Mouse (Mus musculus) skeletal muscle tissue, postnatal 0 days (tissue): ENCODE measurements around the gene Ascl4. TPM values are rescaled to one million over a fixed set of nuclear protein-coding genes. Genes with fewer than 3 reads are reported as not detected.

Experiments
- polyA plus RNA-seq: library from polyadenylated mRNA; unstranded; fragments of >200 nt; fragmentation: Nextera tagmentation; extraction: Ambion mirVana; gene quantifications from 2 replicates; pipeline ENCODE4 v1.2.1, GENCODE M21; 2015

Ascl4 gene
- 0.18 TPM in 1 of 2 replicates, not detected in the other for polyA plus RNA-seq

DNA sequence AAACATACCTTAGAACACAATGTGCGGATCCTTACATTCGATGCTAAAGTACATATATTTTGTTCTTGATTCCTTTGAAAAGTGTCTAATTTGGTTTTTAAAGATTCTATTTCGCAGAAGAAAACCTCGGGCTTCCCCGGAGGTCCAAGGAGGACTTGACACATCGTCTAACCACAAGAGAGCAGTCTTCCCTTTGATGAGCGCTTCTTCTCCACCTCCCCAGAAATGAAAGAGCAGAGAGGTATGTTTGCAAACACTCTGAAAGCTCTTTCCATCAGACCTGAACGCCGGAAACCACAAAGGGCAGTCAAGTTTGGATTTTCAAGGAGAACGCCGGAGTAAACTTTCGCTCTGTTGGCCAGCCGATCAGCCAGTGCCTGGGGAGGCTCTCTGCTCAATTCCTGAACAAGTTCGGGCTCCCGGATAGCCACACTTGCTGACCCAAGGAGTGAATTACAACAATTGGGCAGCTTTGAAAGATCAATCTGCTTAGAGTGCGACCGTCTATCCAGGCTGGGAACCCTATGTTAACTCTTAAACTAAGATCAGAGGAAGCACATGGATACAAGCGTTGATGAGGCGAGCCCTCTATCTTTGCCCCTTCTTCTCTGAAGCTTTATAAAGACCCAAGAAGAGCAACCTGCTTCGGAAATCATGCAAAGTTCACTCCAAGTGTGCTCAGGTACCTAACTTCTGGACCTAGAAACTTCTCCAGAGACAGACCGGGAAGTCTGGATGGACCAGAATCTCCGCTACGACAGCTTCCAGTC, at the start of gene Ascl4:
Gene Ascl4, plus strand, starts transcription at position 6 of the 770 bp plus-strand sequence.

DNA sequence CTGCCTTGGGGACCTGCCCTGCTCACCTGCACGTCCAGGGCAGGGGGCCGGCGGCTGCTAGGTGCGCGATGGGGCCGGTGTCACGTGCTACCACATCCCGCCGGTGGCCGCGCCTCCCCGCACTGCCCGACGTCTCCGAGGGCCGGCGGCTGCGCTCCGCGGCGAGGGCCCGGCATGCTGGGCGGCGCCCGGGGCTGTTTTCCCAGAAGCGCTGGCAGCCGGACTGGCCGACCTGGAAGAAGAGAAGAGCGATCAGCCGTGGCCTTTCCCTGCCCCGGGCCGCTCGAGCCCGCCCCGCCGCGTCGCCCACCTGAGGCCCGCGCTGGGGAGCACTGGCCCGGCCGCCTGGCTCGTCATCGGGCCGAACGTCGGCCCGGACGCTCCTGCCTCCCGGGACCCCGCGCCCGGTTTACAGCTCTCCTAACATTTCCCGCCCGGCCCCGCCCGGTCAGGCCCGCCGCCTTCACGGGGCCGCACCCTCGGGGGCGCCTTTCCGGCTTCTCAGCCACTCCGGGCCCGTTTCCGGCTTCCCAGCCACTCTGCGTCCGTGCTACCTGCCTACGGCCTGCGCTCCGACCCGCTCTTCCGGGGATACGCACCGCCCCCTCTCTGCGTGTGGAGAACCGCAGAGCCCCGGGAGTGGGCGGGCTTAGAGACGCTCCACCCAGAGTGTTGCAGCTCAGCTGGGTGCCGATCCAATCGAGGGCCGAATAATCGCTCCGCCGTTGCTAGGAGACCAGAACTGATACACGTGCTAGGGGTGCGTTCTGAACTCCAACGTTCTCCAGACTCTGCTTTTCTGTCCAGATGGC, 10.8 kb upstream of the Ascl4 start, which contains the start of gene Prdm4:
Gene Prdm4, minus strand, starts transcription at position 645 of the 812 bp plus-strand sequence.

DNA sequence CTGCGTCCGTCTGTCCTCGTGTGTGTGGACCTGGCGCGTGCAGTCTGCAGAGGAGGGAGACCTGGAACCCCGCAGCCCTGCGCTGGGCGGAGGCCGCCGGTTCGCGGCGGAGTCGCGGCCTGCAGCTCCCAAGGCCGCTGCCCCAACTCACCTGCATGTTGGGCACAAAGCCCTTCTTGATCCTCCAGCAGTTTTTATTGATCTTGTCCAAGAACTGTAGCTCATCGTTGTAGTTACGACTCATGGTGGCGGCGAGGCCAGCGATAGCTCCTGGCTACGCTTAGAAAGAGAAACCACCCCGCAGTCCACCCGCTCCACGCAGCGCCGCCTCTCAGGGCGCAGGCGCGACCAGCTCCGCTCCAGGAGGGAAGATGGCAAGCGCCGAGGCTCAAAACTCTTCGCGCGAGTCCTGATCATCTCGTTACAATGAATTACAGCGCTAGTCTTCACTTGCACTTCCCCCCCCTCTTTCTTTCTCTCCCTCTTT, 30.0 kb downstream of the Ascl4 start, which contains the start of gene Rtcb:
Gene Rtcb, minus strand, starts transcription at position 360 of the 487 bp plus-strand sequence.

Other genes starting within 250 kb of the Ascl4 start
- gene Pwp1, start 98.2 kb upstream of the Ascl4 start, polyA plus RNA-seq: 29.1 and 30.8 TPM in 2 replicates
- gene Prdm4, start 10.5 kb upstream of the Ascl4 start, polyA plus RNA-seq: 5.4 and 5.5 TPM in 2 replicates
- 69.7 and 76.3 TPM in 2 replicates for gene Rtcb, start 30.1 kb downstream of the Ascl4 start, polyA plus RNA-seq
- 0.97 TPM in 1 of 2 replicates, not detected in the other for gene Bpifc, start 84.2 kb downstream of the Ascl4 start, polyA plus RNA-seq
- 10.9 and 11.6 TPM in 2 replicates for gene Fbxo7, start 94.3 kb downstream of the Ascl4 start, polyA plus RNA-seq